Mouse (Mus musculus) thymus, postnatal 0 days (tissue): ENCODE results near the gene Cilp2. TPM values are rescaled to one million over a fixed set of nuclear protein-coding genes. Genes with fewer than 3 reads are reported as not detected.

Experiments
- polyA plus RNA-seq: library from polyadenylated mRNA; unstranded; fragments of >200 nt; fragmentation: Nextera tagmentation; extraction: Ambion mirVana; gene quantifications from 2 replicates; pipeline ENCODE4 v1.2.1, GENCODE M21; 2015

Gene Cilp2
- polyA plus RNA-seq, 1 experiment from 2014 or later: 0.16 TPM

Other genes starting within 250 kb of the Cilp2 start
- 0.48 and 0.54 TPM in 2 replicates for gene Zfp964, start 233.2 kb downstream of the Cilp2 start, polyA plus RNA-seq
- gene Zfp869, start 177.0 kb downstream of the Cilp2 start, polyA plus RNA-seq: 23.7 and 26.3 TPM in 2 replicates
- gene Zfp963, start 137.7 kb downstream of the Cilp2 start, polyA plus RNA-seq: 5.3 and 5.4 TPM in 2 replicates
- gene Gm20422, start 112.8 kb downstream of the Cilp2 start, polyA plus RNA-seq: 0.33 and 1.3 TPM in 2 replicates
- gene Atp13a1, start 96.5 kb downstream of the Cilp2 start, polyA plus RNA-seq: 37.2 and 39.2 TPM in 2 replicates
- 18.3 and 22.1 TPM in 2 replicates for gene Zfp866, start 96.5 kb downstream of the Cilp2 start, polyA plus RNA-seq
- 30.9 and 35.0 TPM in 2 replicates for gene Gmip, start 79.0 kb downstream of the Cilp2 start, polyA plus RNA-seq
- 0.31 and 0.53 TPM in 2 replicates for gene Lpar2, start 65.3 kb downstream of the Cilp2 start, polyA plus RNA-seq
- gene Pbx4, start 55.2 kb downstream of the Cilp2 start, polyA plus RNA-seq: 15.1 and 18.3 TPM in 2 replicates
- gene Tssk6, start 14.5 kb upstream of the Cilp2 start, polyA plus RNA-seq: 5.0 and 5.1 TPM in 2 replicates
- gene Ndufa13, start 14.9 kb upstream of the Cilp2 start, polyA plus RNA-seq: 228 and 241 TPM in 2 replicates
- gene Yjefn3, start 15.0 kb upstream of the Cilp2 start, polyA plus RNA-seq: 3.7 and 4.0 TPM in 2 replicates
- 60.6 and 60.8 TPM in 2 replicates for gene Gatad2a, start 108.7 kb upstream of the Cilp2 start, polyA plus RNA-seq
- 45.2 and 50.5 TPM in 2 replicates for gene Mau2, start 155.0 kb upstream of the Cilp2 start, polyA plus RNA-seq
- gene Sugp1, start 155.1 kb upstream of the Cilp2 start, polyA plus RNA-seq: 40.7 and 44.3 TPM in 2 replicates
- gene Tm6sf2, start 185.2 kb upstream of the Cilp2 start, polyA plus RNA-seq: 0.43 and 0.62 TPM in 2 replicates
- 0.07 TPM in 1 of 2 replicates, not detected in the other for gene Hapln4, start 195.8 kb upstream of the Cilp2 start, polyA plus RNA-seq
- gene Ncan, start 233.2 kb upstream of the Cilp2 start, polyA plus RNA-seq: 0.03 and 0.05 TPM in 2 replicates
- 51.9 and 60.6 TPM in 2 replicates for gene Nr2c2ap, start 243.6 kb upstream of the Cilp2 start, polyA plus RNA-seq